Mouse (Mus musculus) lung, postnatal 0 days (tissue): ENCODE measurements around the gene Scamp1.
"Not testable (repeated sequence)": the region's sequence is repeated elsewhere in the genome, so short reads cannot be mapped to it uniquely, and the experiment has no call there.

Experiments
- CTCF ChIP-seq: IDR thresholded peaks from 2 replicates; pipeline ENCODE4 v1.5.1; 2016; ENCODE audit warnings: antibody characterized with exemption, mild to moderate bottlenecking
- EP300 ChIP-seq: IDR thresholded peaks from 2 replicates; pipeline ENCODE4 v1.6.1; 2016; ENCODE audit warnings: antibody characterized with exemption, mild to moderate bottlenecking, control low read depth

DNA sequence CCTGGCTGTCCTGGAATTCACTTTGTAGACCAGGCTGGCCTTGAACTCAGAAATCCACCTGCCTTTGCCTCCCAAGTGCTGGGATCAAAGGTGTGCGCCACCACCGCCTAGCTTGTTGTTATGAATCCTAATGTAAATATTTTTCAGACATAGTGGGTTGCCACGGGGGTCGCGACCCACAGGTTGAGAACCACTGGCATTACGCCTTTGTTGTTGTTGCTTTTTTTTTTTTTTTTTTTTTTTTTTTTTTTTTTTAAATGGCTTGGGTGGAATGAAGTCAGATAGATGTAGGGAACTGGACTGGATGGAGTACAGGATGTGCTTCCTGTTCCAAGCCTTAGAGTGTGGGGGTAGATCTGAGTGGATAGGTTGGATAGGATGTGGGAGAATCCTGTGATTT is 43.3 kb upstream of the Scamp1 start:
- not testable (repeated sequence) for TF ChIP-seq EP300, CTCF
